Mouse (Mus musculus): ENCODE data around the gene D16Ertd472e.

- TF ChIP-seq CTCF (IDR thresholded peaks at IDR 0.05; ENCODE audit: low read depth) (no peak), EP300 (optimal IDR thresholded peaks at IDR 0.05) (no peak)
Measured at GRCm38 (mm10) chr16:78554911-78555648, 21.4 kb downstream of the D16Ertd472e start.

Data from stomach, postnatal 0 days (tissue).